Mouse (Mus musculus): ENCODE data around the gene Gapdh.
A peak's percentile ranks its signal among the peaks of the same experiment; 100 is the strongest.

Gapdh gene

DNA sequence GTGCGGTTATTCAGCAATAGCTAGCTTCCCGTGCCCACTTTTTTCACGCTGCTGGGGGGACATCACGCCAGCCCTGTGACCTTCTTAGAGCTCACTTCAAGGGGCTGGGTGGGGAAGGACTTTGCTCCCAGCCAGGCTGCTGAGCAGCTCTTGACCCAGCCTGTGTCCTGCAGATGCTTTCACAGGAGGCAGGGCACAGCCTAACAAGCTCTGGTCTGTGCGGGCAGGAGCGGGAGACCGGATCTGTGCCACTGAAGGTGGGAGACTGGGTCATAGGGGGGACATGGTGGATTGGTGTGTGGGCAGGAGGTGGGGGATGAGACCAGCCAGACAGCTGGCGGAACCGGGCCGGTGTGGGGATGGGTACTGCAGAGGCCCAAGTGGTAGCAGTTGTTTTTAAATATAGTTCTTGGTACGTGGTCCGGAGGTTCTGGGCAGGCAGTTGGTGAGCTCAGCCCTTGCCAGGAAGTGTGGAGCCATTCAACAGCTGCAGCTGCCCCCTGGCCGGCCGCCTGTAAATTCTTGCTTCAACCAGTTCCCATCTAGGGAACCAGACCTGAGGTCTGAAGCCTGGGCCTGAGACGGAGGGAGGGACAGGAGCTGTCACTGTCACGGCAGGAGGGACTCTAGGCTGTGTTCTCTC is 17.2 kb downstream of the Gapdh start:
- DNase-seq (ENCODE audit: low read depth), result no peak

GRCm38 (mm10) chr6:125148251-125148925 is 17.9 kb downstream of the Gapdh start:
- DNase-seq (ENCODE audit: low read depth), result no peak

GRCm38 (mm10) chr6:125147329-125147728 is 18.9 kb downstream of the Gapdh start:
- no peak for DNase-seq (ENCODE audit: low read depth)

GRCm38 (mm10) chr6:125146797-125147196 is 19.5 kb downstream of the Gapdh start:
- DNase-seq (ENCODE audit: low read depth), result no peak

- no peak for DNase-seq (ENCODE audit: low read depth)
Measured at GRCm38 (mm10) chr6:125146148-125146547, 20.1 kb downstream of the Gapdh start.

DNA sequence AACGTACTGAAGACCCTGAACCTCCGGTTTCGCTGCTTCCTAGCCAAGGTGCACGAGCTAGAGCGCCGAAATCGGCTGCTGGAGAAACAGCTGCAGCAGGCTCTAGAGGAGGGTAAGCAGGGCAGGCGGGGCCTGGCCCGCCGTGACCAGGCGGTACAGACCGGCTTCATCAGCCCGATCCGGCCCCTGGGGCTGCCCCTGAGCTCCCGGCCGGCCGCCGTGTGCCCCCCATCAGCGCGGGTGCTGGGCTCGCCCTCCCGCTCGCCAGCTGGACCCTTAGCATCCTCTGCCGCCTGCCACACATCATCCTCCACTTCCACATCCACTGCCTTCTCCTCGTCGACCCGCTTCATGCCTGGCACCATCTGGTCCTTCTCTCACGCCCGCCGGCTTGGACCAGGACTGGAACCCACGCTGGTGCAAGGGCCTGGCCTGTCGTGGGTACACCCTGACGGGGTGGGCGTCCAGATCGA is 20.8 kb downstream of the Gapdh start:
- DNase-seq (ENCODE audit: low read depth), result no peak

DNA sequence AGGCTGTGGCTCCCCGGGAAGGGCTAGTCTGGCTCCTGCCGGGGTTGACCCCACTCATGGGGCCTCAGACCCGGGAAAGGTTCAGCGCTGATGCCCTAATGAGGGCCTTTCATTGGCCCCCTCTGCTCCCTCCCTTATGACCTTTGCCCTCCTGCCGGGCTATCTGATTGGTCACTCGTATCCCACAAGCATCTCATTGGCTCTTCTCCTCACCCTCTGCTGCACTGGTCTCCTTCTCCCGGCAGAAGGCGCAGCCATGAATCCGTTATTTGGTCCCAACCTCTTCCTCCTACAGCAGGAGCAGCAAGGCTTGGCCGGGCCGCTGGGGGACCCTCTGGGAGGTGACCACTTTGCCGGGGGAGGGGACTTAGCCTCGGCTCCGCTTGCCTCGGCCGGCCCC is 21.3 kb downstream of the Gapdh start, which contains the start of gene Iffo1:
Iffo1 (plus strand) TSS at position 241 of the 400 bp plus-strand sequence.
- peak; percentile 74 for DNase-seq (ENCODE audit: low read depth)

DNA sequence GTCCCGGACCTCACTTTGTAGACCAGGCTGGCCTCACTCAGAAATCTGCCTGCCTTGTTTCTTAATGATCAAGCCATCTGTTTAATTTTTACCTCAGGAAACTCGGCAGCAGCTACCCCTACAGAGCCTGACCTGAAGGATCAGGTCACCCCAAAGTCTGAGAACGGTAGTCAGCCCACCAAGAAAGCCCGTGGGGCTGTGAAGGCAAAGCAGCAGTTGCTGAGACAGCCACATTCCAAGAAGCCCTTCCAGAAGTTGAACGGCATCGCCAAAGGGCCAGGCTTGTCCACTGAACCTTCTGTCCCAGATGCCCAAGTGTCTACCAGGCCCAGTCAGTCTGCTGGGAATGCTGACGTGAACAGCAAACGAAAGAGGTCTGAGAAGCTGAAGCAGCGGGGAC is 22.4 kb downstream of the Gapdh start:
- DNase-seq (ENCODE audit: low read depth), result no peak

DNA sequence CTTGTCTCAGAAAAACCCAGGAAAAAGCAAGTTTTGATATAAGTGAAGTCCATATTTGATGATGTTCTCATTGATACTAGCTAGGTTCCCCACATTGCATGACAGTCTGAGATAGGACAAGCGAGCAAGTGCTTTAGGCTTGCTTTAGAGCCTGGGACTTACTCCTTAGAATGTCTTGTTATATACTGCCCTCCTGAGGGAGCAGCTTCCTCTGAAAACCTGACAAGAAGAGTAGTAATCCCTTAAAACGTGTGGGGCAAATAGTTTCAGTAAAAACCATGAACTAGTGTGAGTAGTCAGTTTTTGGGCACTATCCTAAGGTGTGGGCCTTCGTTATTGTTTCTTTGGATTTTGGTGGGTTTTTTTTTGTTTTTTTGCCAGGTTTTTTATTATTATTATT is 23.1 kb downstream of the Gapdh start:
- no peak for DNase-seq (ENCODE audit: low read depth)

GRCm38 (mm10) chr6:125142436-125142835 is 23.8 kb downstream of the Gapdh start:
- no peak for DNase-seq (ENCODE audit: low read depth)

DNA sequence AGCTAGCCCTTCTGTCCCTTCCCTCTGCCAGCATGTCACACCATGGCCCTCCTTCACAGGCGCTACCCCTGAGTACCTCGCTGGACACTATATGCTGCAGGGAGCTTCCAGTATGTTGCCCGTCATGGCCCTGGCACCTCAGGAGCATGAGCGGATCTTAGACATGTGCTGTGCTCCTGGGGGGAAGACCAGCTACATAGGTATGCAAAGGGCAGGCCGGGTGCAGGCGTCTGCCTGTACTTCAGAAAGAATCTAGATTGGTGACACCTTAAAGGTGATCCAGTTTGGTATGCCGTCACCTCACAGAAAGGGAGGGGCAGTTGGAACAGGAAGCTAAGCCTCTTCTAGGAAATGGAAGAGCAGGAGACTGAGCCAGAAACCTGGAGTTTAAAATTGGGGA is 26.5 kb downstream of the Gapdh start:
- DNase-seq (ENCODE audit: low read depth), result no peak

- no peak for DNase-seq (ENCODE audit: low read depth)
Measured at GRCm38 (mm10) chr6:125137002-125137671, 29.1 kb downstream of the Gapdh start.

GRCm38 (mm10) chr6:125132470-125132869 is 33.8 kb downstream of the Gapdh start:
- no peak for DNase-seq (ENCODE audit: low read depth)

GRCm38 (mm10) chr6:125131302-125132156 is 34.7 kb downstream of the Gapdh start, which contains the start of gene Nop2:
Gene Nop2, plus strand, starts transcription at chr6:125131909.
- peak; percentile 92 for DNase-seq (ENCODE audit: low read depth)

DNA sequence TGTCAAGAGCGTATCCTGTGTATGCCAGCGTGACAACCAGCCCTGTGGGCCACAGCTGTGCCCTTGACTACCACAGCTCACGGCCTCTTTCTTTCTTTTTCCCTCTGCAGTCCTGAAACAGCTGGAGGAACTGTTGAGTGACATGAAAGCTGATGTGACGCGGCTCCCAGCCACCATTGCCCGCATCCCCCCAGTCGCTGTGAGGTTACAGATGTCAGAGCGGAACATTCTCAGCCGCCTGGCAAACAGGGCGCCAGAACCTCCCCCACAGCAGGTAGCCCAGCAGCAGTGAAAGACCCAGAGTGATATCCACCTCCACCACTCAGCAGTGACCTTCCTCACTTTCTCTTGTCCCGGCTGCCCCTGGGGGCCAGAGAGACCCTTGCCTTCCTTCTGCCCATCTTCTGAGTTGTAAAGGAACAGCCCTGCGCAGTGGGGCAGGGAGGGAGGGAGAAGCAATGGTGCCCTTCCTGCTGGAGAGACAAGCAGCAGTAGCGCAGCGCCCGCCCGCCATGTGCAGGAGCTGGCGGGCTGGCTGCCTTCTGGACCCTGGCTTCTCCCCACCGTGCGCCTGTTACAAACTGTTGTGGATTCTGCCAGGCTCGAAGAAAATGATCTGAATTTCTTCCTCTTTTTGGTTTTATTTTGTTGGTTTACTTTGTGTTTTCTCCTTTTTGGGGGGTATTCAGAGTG is 36.4 kb downstream of the Gapdh start:
- no peak for DNase-seq (ENCODE audit: low read depth)

- DNase-seq (ENCODE audit: low read depth), result no peak
Measured at GRCm38 (mm10) chr6:125128724-125129123, 37.5 kb downstream of the Gapdh start.

- no peak for DNase-seq (ENCODE audit: low read depth)
Measured at GRCm38 (mm10) chr6:125119387-125119786, 46.9 kb downstream of the Gapdh start.

GRCm38 (mm10) chr6:125112553-125112952 is 53.7 kb downstream of the Gapdh start:
- DNase-seq (ENCODE audit: low read depth), result no peak
